12 mouse cellular contexts compared by ENCODE assay signal in genomic region chr11:95096608-95097373, GRCm38 (mm10). TPM values are rescaled to one million over a fixed set of nuclear protein-coding genes. Genes with fewer than 3 reads are reported as not detected.
DNase-seq lines count a peak whose midpoint lies in the region; TF ChIP-seq lines count a peak whose summit lies in the region.
"Had no signal": no experiment of that assay in that cellular context is flagged by ENCODE, and none has a peak within 500 bp of the region (broad histone marks: within the 10 kb centered on the region; RNA-seq: fewer than 3 reads in every experiment).

No protein-coding gene starts in this region.

- H3K4me3 ChIP-seq in heart, adult 2 months, result no peak overlapping the region
- H3K4me3 ChIP-seq in lung, adult 2 months (replicated peaks; ENCODE audit: extremely low read depth, low read depth, low read length), result no peak overlapping the region
- H3K4me3 ChIP-seq in left cerebral cortex, adult 2 months, result no peak overlapping the region

- TF ChIP-seq POLR2A in heart, adult 2 months (IDR thresholded peaks at IDR 0.05; ENCODE audit: insufficient read depth, low read depth, low read length), result no peak
- no peak for TF ChIP-seq POLR2A in lung, adult 2 months (IDR thresholded peaks at IDR 0.05; ENCODE audit: borderline replicate concordance, extremely low read depth, low read depth, low read length)

- no peak overlapping the region for H3K27ac ChIP-seq in heart, adult 2 months
- no peak overlapping the region for H3K27ac ChIP-seq in left cerebral cortex, adult 2 months

- H3K4me1 ChIP-seq in heart, adult 2 months (ENCODE audit: control insufficient read depth, insufficient read depth, low read length), result 0 out of 2 replicates have a peak, but pooled peaks cover 2% of the 10 kb centered on the region
- H3K4me1 ChIP-seq in lung, adult 2 months (ENCODE audit: control insufficient read depth, insufficient read depth, low read length), result peaks cover 3% of the 10 kb centered on the region; the same call in 1 of the 2 replicates

- intact Hi-C loops in heart, adult 2 months (cut with DNase I), result no loop called here
- intact Hi-C loops in left cerebral cortex, adult 2 months (cut with DNase I), result no loop called here

- H3K79me2 ChIP-seq in heart, adult 2 months (replicated peaks; ENCODE audit: control insufficient read depth, insufficient read depth, low read length), result no peaks in the 10 kb centered on the region

- WGBS in heart, adult 2 months, result 46% methylated on average over 4 of the region's 4 CpGs
- 44% methylated on average over 4 of the region's 4 CpGs for WGBS in lung, adult 2 months

- H3K27me3 ChIP-seq in heart, adult 2 months (ENCODE audit: control insufficient read depth, insufficient read depth, low read length), result no peaks in the 10 kb centered on the region

- DNase-seq in heart, adult 11 months, result peak; percentile 88
- DNase-seq in heart, adult 2 months, result no peak
- DNase-seq in lung, adult 18-20 months, result peak; percentile 63 to 79
- no peak for DNase-seq in lung, adult 2 months
- DNase-seq in kidney, postnatal 4 days, result peak; percentile 69 to 78
- peak; percentile 59 to 84 for DNase-seq in lung, postnatal 4 days
- no peak for DNase-seq in left cerebral cortex, adult 2 months (ENCODE audit: extremely low spot score in 1 of 2, low spot score in 2 of 2)
- no peak for DNase-seq in spleen, adult 18-20 months

- H3K36me3 ChIP-seq in heart, adult 2 months (ENCODE audit: control insufficient read depth, insufficient read depth, low read length), result no peaks in the 10 kb centered on the region

- no peak for TF ChIP-seq EP300 in heart, adult 2 months (IDR thresholded peaks at IDR 0.05; ENCODE audit: insufficient read depth, low read depth, low read length)

- H3K9ac ChIP-seq in heart, adult 2 months (ENCODE audit: low read depth, low read length), result no peak overlapping the region

- TF ChIP-seq CTCF in heart, adult 2 months (IDR thresholded peaks at IDR 0.05), result no peak
- no peak for TF ChIP-seq CTCF in lung, adult 2 months (IDR thresholded peaks at IDR 0.05; ENCODE audit: insufficient read depth, low read length)
- no peak for TF ChIP-seq CTCF in left cerebral cortex, adult 2 months (IDR thresholded peaks at IDR 0.05)

RNA-seq across cellular contexts. Expression of gene Itga3, which starts 20.2 kb away (rescaled TPM):
- 10 to 100 TPM; 10.4 to 10.6 TPM for total RNA-seq in heart, adult 2 months (2021)
- 11.4 and 13.8 TPM in 2 replicates for polyA plus RNA-seq in heart, adult 2 months (2012; rRNA removed)
- 181 and 187 TPM in 2 replicates for polyA plus RNA-seq in lung, adult 2 months (2012; rRNA removed)
- 10 to 100 TPM; 17.4 to 17.8 TPM for total RNA-seq in left cerebral cortex, adult 2 months (2021)

RNA-seq across cellular contexts. Expression of gene Dlx3, which starts 23.1 kb away (rescaled TPM):
- total RNA-seq in heart, adult 2 months (2021), result not detected
- polyA plus RNA-seq in heart, adult 2 months (2012; rRNA removed), result not detected in 2 replicates
- polyA plus RNA-seq in lung, adult 2 months (2012; rRNA removed), result 0.05 and 2.0 TPM in 2 replicates
- not detected for total RNA-seq in left cerebral cortex, adult 2 months (2021)
- total RNA-seq: adrenal gland, adult 18-20 months; monocyte, adult 5-6 weeks had no signal
- polyA plus RNA-seq: cortical plate, adult 2 months had no signal

RNA-seq across cellular contexts. Expression of gene Dlx4, which starts 49.3 kb away (rescaled TPM):
- not detected for total RNA-seq in heart, adult 2 months (2021)
- polyA plus RNA-seq in heart, adult 2 months (2012; rRNA removed), result 0.04 TPM in 1 of 2 replicates, not detected in the other
- 0.20 and 0.50 TPM in 2 replicates for polyA plus RNA-seq in lung, adult 2 months (2012; rRNA removed)
- total RNA-seq in left cerebral cortex, adult 2 months (2021), result not detected
- total RNA-seq: adrenal gland, adult 18-20 months; monocyte, adult 5-6 weeks had no signal
- polyA plus RNA-seq: CD4-positive, CD25-positive, alpha-beta regulatory T cell, adult 4 months had no signal

RNA-seq across cellular contexts. Expression of gene Pdk2, which starts 55.6 kb away (rescaled TPM):
- total RNA-seq in heart, adult 2 months (2021), result 100 to 1,000 TPM; 393 to 479 TPM
- polyA plus RNA-seq in heart, adult 2 months (2012; rRNA removed), result 518 and 592 TPM in 2 replicates
- polyA plus RNA-seq in lung, adult 2 months (2012; rRNA removed), result 53.0 and 67.3 TPM in 2 replicates
- total RNA-seq in left cerebral cortex, adult 2 months (2021), result 100 to 1,000 TPM; 109 to 112 TPM

Comparison
In these comparisons a context has a peak if more than half of its experiments do, and no peak if none do; other contexts are left out.
1. DNase-seq: peak in heart, adult 11 months (single experiment), lung, adult 18-20 months (2 of 2), kidney, postnatal 4 days (2 of 2) and lung, postnatal 4 days (2 of 2); none in heart, adult 2 months (0 of 2), lung, adult 2 months (single experiment), left cerebral cortex, adult 2 months (0 of 2) and spleen, adult 18-20 months (0 of 2).